Mouse (Mus musculus): ENCODE measurements around the gene Smarcd2. TPM values are rescaled to one million over a fixed set of nuclear protein-coding genes. Genes with fewer than 3 reads are reported as not detected.

The Smarcd2 gene
- 10 to 100 TPM; 64.5 to 80.6 TPM for total RNA-seq (2021)
- 112 and 121 TPM in 2 replicates for polyA plus RNA-seq (2012; rRNA removed)
- long read RNA-seq, transcript Smarcd2-201 (13 exons, 2,747 nt), result major isoform, 68 of 86 reads
- long read RNA-seq, transcript Smarcd2-203 (12 exons, 2,548 nt), result minor isoform, 8 of 86 reads
- long read RNA-seq, partial matches to known transcripts, result 4 of 86 reads
- long read RNA-seq, other reads (novel, unspliced or antisense), result 6 of 86 reads

- DNase-seq, result peak; percentile 100
Observed at GRCm38 (mm10) chr11:106272644-106273310, at the start of gene Smarcd2. Gene Smarcd2 (minus strand): TSS chr11:106272972.

- no peak for DNase-seq
Observed at GRCm38 (mm10) chr11:106318406-106319366, 45.9 kb upstream of the Smarcd2 start.

DNA sequence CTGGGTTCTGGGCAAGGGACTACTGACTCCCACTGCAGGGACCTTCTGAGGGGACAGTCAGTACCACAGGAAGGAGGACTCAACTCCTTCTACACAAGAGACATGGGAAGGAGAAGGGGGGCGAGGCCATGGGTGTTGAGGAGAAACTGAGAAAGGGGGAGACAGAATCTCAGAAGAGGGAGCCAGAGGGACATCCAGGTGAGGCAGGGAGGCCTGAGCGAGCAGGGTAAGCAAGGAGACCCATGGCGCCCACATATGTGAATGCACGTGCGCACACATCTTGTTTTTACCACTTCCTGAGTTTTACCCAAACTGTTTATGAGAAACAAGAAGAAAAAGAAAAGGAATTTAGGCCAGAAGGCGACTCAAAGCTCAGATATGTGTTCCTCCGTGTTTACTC lies 45.0 kb upstream of the Smarcd2 start:
- no peak for DNase-seq

DNA sequence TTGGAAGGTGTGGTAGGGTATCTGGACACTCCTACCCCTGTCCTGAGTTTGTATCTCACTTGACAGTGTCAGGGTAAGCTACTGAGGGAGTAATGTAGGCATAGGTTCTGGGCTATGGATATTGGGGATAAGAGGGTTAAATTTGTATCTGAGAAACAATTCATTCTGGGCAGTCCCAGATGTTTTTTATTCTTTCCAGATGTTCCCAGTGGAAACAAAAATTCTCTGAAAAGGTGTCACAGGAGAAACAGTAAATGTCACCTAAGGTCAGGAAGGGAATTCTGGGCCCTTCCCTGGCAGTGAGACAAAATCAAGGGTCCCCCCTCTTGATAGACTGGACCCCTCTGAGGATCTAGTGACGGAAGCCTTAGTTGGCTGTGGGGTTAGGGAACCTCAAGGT lies 43.6 kb upstream of the Smarcd2 start:
- no peak for DNase-seq

GRCm38 (mm10) chr11:106314333-106314812 lies 41.6 kb upstream of the Smarcd2 start, which contains the start of gene Cd79b:
Gene Cd79b (minus strand): TSS chr11:106314762.
- no peak for DNase-seq

GRCm38 (mm10) chr11:106313533-106313932 lies 40.8 kb upstream of the Smarcd2 start:
- DNase-seq, result no peak

DNA sequence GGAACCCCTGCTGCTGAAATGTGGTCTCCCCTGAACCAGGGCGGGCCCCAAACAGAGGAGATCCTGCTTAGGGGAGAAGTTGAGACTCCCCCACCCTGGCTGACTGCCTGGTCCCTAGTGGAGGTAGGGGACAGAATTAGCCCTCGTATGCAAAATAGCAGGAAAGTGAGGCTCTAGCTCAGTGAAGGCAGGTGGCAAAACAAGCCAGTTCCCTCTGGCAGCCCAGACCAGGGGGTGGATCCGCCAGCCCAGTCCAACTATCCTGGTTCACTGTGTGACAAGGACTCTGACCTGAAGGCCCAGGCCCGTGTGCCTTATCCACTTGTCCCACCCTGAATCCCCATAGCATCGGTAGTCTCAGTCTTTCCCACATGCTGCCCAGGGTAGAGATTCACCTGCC lies 37.4 kb upstream of the Smarcd2 start:
- DNase-seq, result no peak

DNA sequence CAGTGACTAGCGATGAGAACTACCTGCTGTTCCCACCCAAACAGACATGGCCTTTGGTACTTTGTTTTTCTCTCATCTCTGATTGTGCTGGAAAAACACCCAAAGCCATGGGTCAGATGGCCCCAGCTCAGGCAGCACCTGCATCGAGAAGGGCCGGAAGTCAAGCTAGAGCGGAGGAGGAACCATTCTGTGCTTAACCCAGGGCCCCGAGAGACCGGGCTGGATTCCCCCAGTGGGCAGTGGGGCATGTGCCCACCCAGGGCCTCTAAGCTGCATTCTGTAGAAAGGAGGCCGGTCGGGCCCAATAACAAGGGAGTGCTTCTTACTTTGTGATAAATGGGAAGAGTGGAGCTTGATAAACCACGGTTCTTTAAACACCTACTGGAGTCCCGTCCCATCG lies 35.4 kb upstream of the Smarcd2 start:
- no peak for DNase-seq

GRCm38 (mm10) chr11:106307432-106307831 lies 34.7 kb upstream of the Smarcd2 start:
- DNase-seq, result no peak

GRCm38 (mm10) chr11:106306758-106307157 lies 34.0 kb upstream of the Smarcd2 start:
- no peak for DNase-seq

DNA sequence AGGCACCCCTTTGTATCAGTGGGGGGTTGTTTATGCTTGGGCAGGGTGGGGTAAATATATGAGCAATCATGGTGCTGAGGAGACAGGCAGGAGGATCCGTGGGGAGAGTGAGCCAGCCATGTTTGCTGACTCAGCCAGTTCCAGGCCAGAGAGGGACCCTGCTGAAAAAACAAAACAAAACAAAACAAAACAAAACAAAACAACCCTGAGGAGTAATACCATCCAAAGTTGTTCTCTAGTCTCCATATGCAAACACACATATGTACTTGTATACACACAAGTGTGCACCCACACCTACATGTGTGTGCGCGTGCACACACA lies 33.3 kb upstream of the Smarcd2 start:
- DNase-seq, result no peak

GRCm38 (mm10) chr11:106305348-106306064 lies 32.7 kb upstream of the Smarcd2 start:
- no peak for DNase-seq

DNA sequence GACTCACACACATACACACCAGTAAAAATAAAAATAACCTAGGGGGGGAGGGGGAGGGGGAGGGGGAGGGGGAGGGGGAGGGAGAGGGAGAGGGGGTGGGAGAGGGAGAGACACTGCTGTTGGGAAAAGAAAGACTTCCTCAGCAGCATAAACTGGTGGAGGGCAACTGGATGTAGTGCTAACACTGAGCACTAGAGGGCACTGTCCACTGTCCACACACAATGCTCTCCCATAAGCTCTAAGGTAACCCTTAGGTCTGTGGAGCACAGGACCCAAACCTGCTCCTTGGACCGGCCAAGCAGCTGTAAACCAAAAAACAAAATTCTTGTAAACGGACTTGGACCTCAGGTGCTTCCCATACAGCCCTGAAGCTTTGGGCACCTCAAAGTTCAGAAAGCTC lies 29.9 kb upstream of the Smarcd2 start:
- DNase-seq, result peak; percentile 46

DNA sequence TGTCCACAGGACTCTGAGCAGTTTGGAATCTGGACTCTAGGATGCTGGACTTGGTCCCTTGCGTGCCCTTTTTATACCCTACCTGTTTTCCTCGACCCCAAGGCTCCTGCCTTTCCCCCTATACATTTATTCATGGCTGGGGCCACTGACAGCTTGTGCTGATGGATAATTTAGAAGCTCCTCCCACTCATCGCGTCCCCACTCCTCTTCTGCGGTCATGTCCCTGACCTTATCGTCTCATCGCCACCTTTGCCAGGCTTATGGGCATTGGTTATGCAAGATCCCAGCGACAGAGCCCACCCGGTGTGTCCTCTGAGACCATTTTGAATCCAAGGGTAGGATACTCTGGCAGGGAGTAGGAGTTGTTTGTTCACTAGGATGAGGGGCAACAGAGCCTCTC lies 29.0 kb upstream of the Smarcd2 start, which contains the start of gene Gh:
TSS of gene Gh (minus strand) at position 101 of the 400 bp plus-strand sequence.
- DNase-seq, result no peak

- no peak for DNase-seq
Observed at GRCm38 (mm10) chr11:106291861-106292260, 19.1 kb upstream of the Smarcd2 start.

DNA sequence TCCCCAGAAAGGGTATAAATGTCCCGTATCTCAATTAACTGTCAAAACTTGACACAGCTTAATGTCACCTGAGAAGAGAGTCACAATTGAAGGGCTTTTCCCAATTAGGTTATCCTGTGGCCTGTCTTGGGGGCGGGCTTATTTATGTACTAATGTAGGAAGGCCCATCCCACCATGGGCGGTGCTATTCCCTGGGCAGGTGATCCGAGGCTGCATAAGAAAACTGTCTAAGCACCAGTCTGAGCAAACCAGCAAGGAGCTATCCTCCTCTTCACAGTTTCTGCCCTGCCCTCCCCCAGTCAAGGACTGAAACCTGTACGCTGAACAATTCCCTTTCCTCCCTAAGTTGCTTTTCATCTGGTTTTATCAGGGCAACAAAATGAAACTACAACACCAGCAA lies 17.6 kb upstream of the Smarcd2 start:
- no peak for DNase-seq

DNA sequence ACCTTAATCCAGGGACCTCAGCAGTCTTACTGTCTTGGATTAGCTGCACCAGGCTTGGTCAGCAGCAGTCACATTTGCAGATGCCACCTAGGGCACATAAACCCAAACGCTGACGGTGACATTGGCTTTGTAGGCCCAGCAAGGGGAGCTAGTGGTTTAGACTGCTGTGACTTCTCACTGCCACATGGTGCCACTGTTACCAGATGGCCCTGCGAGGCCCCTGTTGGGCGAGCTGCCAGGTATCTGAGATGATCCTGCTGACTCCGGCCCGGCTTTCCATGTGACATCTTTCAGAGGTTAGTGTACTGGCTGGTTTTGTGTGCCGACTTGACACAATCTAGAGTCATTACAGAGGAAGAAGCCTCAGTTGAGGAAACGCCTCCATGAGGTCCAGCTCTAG lies 16.6 kb upstream of the Smarcd2 start:
- peak; percentile 88 for DNase-seq

DNA sequence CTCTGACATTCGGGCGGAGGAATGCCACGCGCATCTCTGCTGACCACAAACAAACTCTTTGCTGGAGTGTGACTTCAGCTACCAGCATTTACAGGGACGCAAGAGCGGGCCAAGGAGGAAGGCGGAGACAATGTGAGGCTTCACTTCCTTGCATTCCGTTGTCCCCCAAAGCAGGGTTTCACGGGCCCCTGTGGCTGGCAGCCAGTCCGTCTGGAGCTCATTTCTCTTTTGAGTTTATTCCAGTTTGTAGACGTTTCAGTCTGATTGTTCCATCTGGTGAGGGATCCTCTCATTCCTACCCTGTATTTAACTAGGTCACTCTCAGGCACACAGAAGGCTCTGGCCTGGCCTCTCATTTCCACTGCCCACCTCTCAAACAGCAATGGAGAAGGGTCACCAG lies 14.2 kb upstream of the Smarcd2 start:
- no peak for DNase-seq

- DNase-seq, result no peak
Observed at GRCm38 (mm10) chr11:106286206-106286605, 13.4 kb upstream of the Smarcd2 start.

GRCm38 (mm10) chr11:106284126-106284525 lies 11.4 kb upstream of the Smarcd2 start:
- DNase-seq, result peak; percentile 67

GRCm38 (mm10) chr11:106283371-106283770 lies 10.6 kb upstream of the Smarcd2 start:
- no peak for DNase-seq

GRCm38 (mm10) chr11:106282452-106282851 lies 9.7 kb upstream of the Smarcd2 start:
- DNase-seq, result peak; percentile 61
